Mouse (Mus musculus) hindbrain, embryonic 14.5 days (tissue): ENCODE results near the gene AU022252. TPM values are rescaled to one million over a fixed set of nuclear protein-coding genes. Genes with fewer than 3 reads are reported as not detected.
A peak's percentile ranks its signal among the peaks of the same experiment; 100 is the strongest.

Experiments used
- ATAC-seq: fragments of 200-750 bp; cut with Nextera tagmentation; 2 replicates; pipeline ENCODE4 v1.8.0; 2017; ENCODE audit warnings: moderate number of reproducible peaks, mild to moderate bottlenecking, moderate TSS enrichment, moderate library complexity; ENCODE audit not compliant: low FRiP score
- DNase-seq: peaks from one replicate; pipeline ENCODE4 v3.0.0-alpha.2; 2015; ENCODE audit warnings: low spot score
- H3K27ac ChIP-seq: fragments of 300-500 bp; sonication (generic); 2 replicates; pipeline ENCODE4 v1.5.1; 2014; ENCODE audit warnings: mild to moderate bottlenecking, moderate library complexity
- H3K27me3 ChIP-seq: fragments of 300-500 bp; sonication (generic); 2 replicates; pipeline ENCODE4 v1.6.1; 2014; ENCODE audit warnings: mild to moderate bottlenecking, low read length, mixed read lengths; ENCODE audit not compliant: control insufficient read depth, insufficient read depth
- H3K36me3 ChIP-seq: fragments of 300-500 bp; sonication (generic); replicated peaks from 2 replicates; pipeline ENCODE4 v1.6.1; 2014; ENCODE audit not compliant: control insufficient read depth, insufficient read depth
- H3K4me1 ChIP-seq: fragments of 300-500 bp; sonication (generic); replicated peaks from 2 replicates; pipeline ENCODE4 v1.6.1; 2014; ENCODE audit warnings: antibody characterized with exemption, low read length, mixed read lengths; ENCODE audit not compliant: control insufficient read depth, insufficient read depth
- H3K4me2 ChIP-seq: fragments of 300-500 bp; sonication (generic); replicated peaks from 2 replicates; pipeline ENCODE4 v1.6.1; 2014; ENCODE audit warnings: mild to moderate bottlenecking, moderate library complexity
- H3K4me3 ChIP-seq: fragments of 300-500 bp; sonication (generic); replicated peaks from 2 replicates; pipeline ENCODE4 v1.5.1; 2014; ENCODE audit warnings: mild to moderate bottlenecking, low read length
- H3K9ac ChIP-seq: fragments of 300-500 bp; sonication (generic); 2 replicates; pipeline ENCODE4 v1.6.1; 2014
- H3K9me3 ChIP-seq: fragments of 300-500 bp; sonication (generic); 2 replicates; pipeline ENCODE4 v1.6.1; 2016; ENCODE audit warnings: low read length; ENCODE audit not compliant: control insufficient read depth
- WGBS: fragments of 180-500 bp; shearing (Covaris S2); extraction: QIAGEN DNeasy Blood & Tissue Kit; methylation state at CpG from one replicate; pipeline ENCODE4 v1.1.7; 2014; 5-methylcytosine and 5-hydroxymethylcytosine counted together
- polyA plus RNA-seq: library from polyadenylated mRNA; unstranded; fragments of >200 nt; fragmentation: Nextera tagmentation; extraction: Ambion mirVana; gene quantifications from 2 replicates; pipeline ENCODE4 v1.2.1, GENCODE M21; 2014

Gene AU022252
- polyA plus RNA-seq, 1 experiment from 2014 or later, result 26.3 TPM

GRCm38 (mm10) chr4:119194909-119195581 is 37.5 kb downstream of the AU022252 start, which contains the start of gene Svbp:
Gene Svbp, plus strand, starts transcription at chr4:119195306.
- H3K9me3 ChIP-seq, result no peaks in the 10 kb centered on the region
- peaks cover 19% of the 10 kb centered on the region for H3K4me1 ChIP-seq
- WGBS, result 1% methylated on average over 43 of the region's 47 CpGs
- peak within 1 kb of the TSS; percentile 82 for H3K9ac ChIP-seq
- no peaks in the 10 kb centered on the region for H3K27me3 ChIP-seq
- H3K4me3 ChIP-seq, result peak within 1 kb of the TSS; percentile 88
- peak; percentile 92 for ATAC-seq
- 0 out of 2 replicates have a peak, but pooled peaks cover 3% of the 10 kb centered on the region for H3K36me3 ChIP-seq
- peak; percentile 86 for DNase-seq
- H3K4me2 ChIP-seq, result peak within 1 kb of the TSS; percentile 79
- H3K27ac ChIP-seq, result peak within 1 kb of the TSS; percentile 88

- ATAC-seq (no peak), DNase-seq (no peak)
- Histone ChIP-seq H3K27ac (no peak overlapping the region), H3K4me1 (peaks cover 13% of the 10 kb centered on the region), H3K27me3 (no peaks in the 10 kb centered on the region), H3K4me2 (no peak overlapping the region), H3K9me3 (no peaks in the 10 kb centered on the region), H3K4me3 (no peak overlapping the region), H3K9ac (no peak overlapping the region), H3K36me3 (no peaks in the 10 kb centered on the region)
- 87% methylated on average over 4 of the region's 4 CpGs for WGBS
These were observed 39.8 kb downstream of the AU022252 start for GRCm38 (mm10) chr4:119192757-119193156.

GRCm38 (mm10) chr4:119191273-119191672 is 41.2 kb downstream of the AU022252 start:
- Histone ChIP-seq H3K9ac (no peak overlapping the region), H3K4me3 (no peak overlapping the region), H3K27me3 (no peaks in the 10 kb centered on the region), H3K4me1 (no peaks in the 10 kb centered on the region), H3K4me2 (no peak overlapping the region), H3K27ac (no peak overlapping the region), H3K9me3 (no peaks in the 10 kb centered on the region), H3K36me3 (no peaks in the 10 kb centered on the region)
- no peak for DNase-seq
- no peak for ATAC-seq
- WGBS, result 74% methylated on average over 3 of the region's 3 CpGs

- WGBS, result 88% methylated on average over 8 of the region's 8 CpGs
- no peaks in the 10 kb centered on the region for H3K9me3 ChIP-seq
- no peak overlapping the region for H3K4me3 ChIP-seq
- H3K27me3 ChIP-seq, result no peaks in the 10 kb centered on the region
- DNase-seq, result no peak
- no peaks in the 10 kb centered on the region for H3K36me3 ChIP-seq
- no peak overlapping the region for H3K4me2 ChIP-seq
- no peaks in the 10 kb centered on the region for H3K4me1 ChIP-seq
- no peak overlapping the region for H3K27ac ChIP-seq
- H3K9ac ChIP-seq, result no peak overlapping the region
- no peak for ATAC-seq
These were observed 41.9 kb downstream of the AU022252 start for GRCm38 (mm10) chr4:119190618-119191017.

GRCm38 (mm10) chr4:119189864-119190263 is 42.6 kb downstream of the AU022252 start, which contains the start of gene Ermap:
Gene Ermap, minus strand, starts transcription at chr4:119190011.
- ATAC-seq, result no peak
- DNase-seq, result no peak
- Histone ChIP-seq H3K9ac (no peak within 1 kb of the TSS), H3K27ac (no peak within 1 kb of the TSS), H3K9me3 (no peaks in the 10 kb centered on the region), H3K4me3 (no peak within 1 kb of the TSS), H3K27me3 (no peaks in the 10 kb centered on the region), H3K36me3 (no peaks in the 10 kb centered on the region), H3K4me2 (no peak within 1 kb of the TSS), H3K4me1 (no peaks in the 10 kb centered on the region)
- WGBS, result 51% methylated on average over 6 of the region's 6 CpGs

GRCm38 (mm10) chr4:119189392-119189791 is 43.1 kb downstream of the AU022252 start:
- Histone ChIP-seq H3K9ac (no peak overlapping the region), H3K9me3 (no peaks in the 10 kb centered on the region), H3K36me3 (no peaks in the 10 kb centered on the region), H3K4me2 (no peak overlapping the region), H3K4me1 (no peaks in the 10 kb centered on the region), H3K27ac (no peak overlapping the region), H3K4me3 (no peak overlapping the region), H3K27me3 (no peaks in the 10 kb centered on the region)
- ATAC-seq (no peak), DNase-seq (no peak)
- 25% methylated on average over 6 of the region's 6 CpGs for WGBS

GRCm38 (mm10) chr4:119188060-119188785 is 44.3 kb downstream of the AU022252 start:
- ATAC-seq (no peak), DNase-seq (no peak)
- Histone ChIP-seq H3K9me3 (no peaks in the 10 kb centered on the region), H3K27ac (no peak overlapping the region), H3K4me1 (no peaks in the 10 kb centered on the region), H3K9ac (no peak overlapping the region), H3K36me3 (no peaks in the 10 kb centered on the region), H3K4me2 (no peak overlapping the region), H3K4me3 (no peak overlapping the region), H3K27me3 (no peaks in the 10 kb centered on the region)
- 57% methylated on average over 11 of the region's 11 CpGs for WGBS

- Histone ChIP-seq H3K4me3 (no peak overlapping the region), H3K36me3 (no peaks in the 10 kb centered on the region), H3K27me3 (no peaks in the 10 kb centered on the region), H3K4me1 (no peaks in the 10 kb centered on the region), H3K9ac (no peak overlapping the region), H3K4me2 (no peak overlapping the region), H3K27ac (no peak overlapping the region), H3K9me3 (no peaks in the 10 kb centered on the region)
- ATAC-seq (no peak), DNase-seq (no peak)
- WGBS, result 83% methylated on average over 4 of the region's 4 CpGs
These were observed 46.7 kb downstream of the AU022252 start for GRCm38 (mm10) chr4:119185771-119186170.

- Histone ChIP-seq H3K4me1 (no peaks in the 10 kb centered on the region), H3K36me3 (no peaks in the 10 kb centered on the region), H3K27ac (no peak overlapping the region), H3K9me3 (no peaks in the 10 kb centered on the region), H3K4me2 (no peak overlapping the region), H3K27me3 (no peaks in the 10 kb centered on the region), H3K4me3 (no peak overlapping the region), H3K9ac (no peak overlapping the region)
- WGBS, result 50% methylated on average over 1 of the region's 1 CpGs
- ATAC-seq (no peak), DNase-seq (no peak)
These were observed 49.0 kb downstream of the AU022252 start for GRCm38 (mm10) chr4:119183525-119183924.
